Mouse (Mus musculus) heart, adult 2 months (tissue): ENCODE measurements around the gene Tcf7l2.

Experiments
- CTCF ChIP-seq: fragments of 200-600 bp; IDR thresholded peaks from 2 replicates; pipeline ENCODE4 v1.8.1; 2022; ENCODE audit warnings: antibody characterized with exemption, mild to moderate bottlenecking, moderate library complexity
- EP300 ChIP-seq: fragments of 200-500 bp; IDR thresholded peaks from 2 replicates; pipeline ENCODE4 v1.6.1; 2011; ENCODE audit warnings: low read depth, low read length, control low read depth; ENCODE audit not compliant: insufficient read depth
- POLR2A ChIP-seq: fragments of 200-500 bp; IDR thresholded peaks from 2 replicates; pipeline ENCODE4 v1.6.1; 2011; ENCODE audit warnings: mild to moderate bottlenecking, low read depth, low read length, control low read depth; ENCODE audit not compliant: insufficient read depth

GRCm38 (mm10) chr19:55791293-55791692 is 49.7 kb downstream of the Tcf7l2 start:
- TF ChIP-seq POLR2A (no peak), CTCF (no peak), EP300 (no peak)
